Mouse (Mus musculus) forebrain, postnatal 0 days (tissue): Measurements from ENCODE around the gene Try4. TPM values are rescaled to one million over a fixed set of nuclear protein-coding genes. Genes with fewer than 3 reads are reported as not detected.

Source experiments
- ATAC-seq: fragments of 200-750 bp; cut with Nextera tagmentation; 2 replicates; pipeline ENCODE4 v1.8.0; 2017; ENCODE audit warnings: mild to moderate bottlenecking, moderate library complexity
- DNase-seq: peaks from one replicate; pipeline ENCODE4 v3.0.0-alpha.2; 2015
- H3K27ac ChIP-seq: fragments of 300-500 bp; sonication (generic); 2 replicates; pipeline ENCODE4 v1.5.1; 2014; ENCODE audit warnings: low read depth, mild to moderate bottlenecking, antibody characterized with exemption, low read length, moderate library complexity, mixed read lengths
- H3K27me3 ChIP-seq: fragments of 300-500 bp; sonication (generic); 2 replicates; pipeline ENCODE4 v1.6.1; 2014; ENCODE audit warnings: mild to moderate bottlenecking, low read length, mixed read lengths; ENCODE audit not compliant: insufficient read depth
- H3K36me3 ChIP-seq: fragments of 300-500 bp; sonication (generic); 2 replicates; pipeline ENCODE4 v1.6.1; 2014; ENCODE audit warnings: mild to moderate bottlenecking, moderate library complexity; ENCODE audit not compliant: insufficient read depth
- H3K4me1 ChIP-seq: fragments of 300-500 bp; sonication (generic); 2 replicates; pipeline ENCODE4 v1.6.1; 2014; ENCODE audit warnings: antibody characterized with exemption; ENCODE audit not compliant: insufficient read depth
- H3K4me2 ChIP-seq: fragments of 300-500 bp; sonication (generic); 2 replicates; pipeline ENCODE4 v1.6.1; 2014; ENCODE audit warnings: low read depth, mild to moderate bottlenecking, moderate library complexity
- H3K4me3 ChIP-seq: fragments of 300-500 bp; sonication (generic); 2 replicates; pipeline ENCODE4 v1.5.1; 2014; ENCODE audit warnings: low read depth, low read length, mixed read lengths
- H3K9ac ChIP-seq: fragments of 300-500 bp; sonication (generic); 2 replicates; pipeline ENCODE4 v1.6.1; 2014; ENCODE audit warnings: mild to moderate bottlenecking
- H3K9me3 ChIP-seq: fragments of 300-500 bp; sonication (generic); 2 replicates; pipeline ENCODE4 v1.6.1; 2016; ENCODE audit warnings: low read length
- CTCF ChIP-seq: sonication (generic); IDR thresholded peaks from 2 replicates; pipeline ENCODE4 v1.5.1; 2016; ENCODE audit warnings: antibody characterized with exemption, control low read depth, low read depth
- WGBS: fragments of 180-500 bp; shearing (Covaris S2); extraction: QIAGEN DNeasy Blood & Tissue Kit; methylation state at CpG from one replicate; pipeline ENCODE4 v1.1.7; 2014; 5-methylcytosine and 5-hydroxymethylcytosine counted together
- polyA plus RNA-seq: library from polyadenylated mRNA; unstranded; fragments of >200 nt; fragmentation: Nextera tagmentation; extraction: Ambion mirVana; gene quantifications from 2 replicates; pipeline ENCODE4 v1.2.1, GENCODE M21; 2015
- total RNA-seq: library from RNA; depleted of rRNA; stranded (reverse); fragments of >200 nt; gene quantifications from 2 replicates; pipeline ENCODE4 v1.2.3, GENCODE M21; 2014; rRNA removed

Gene Try4
- total and polyA plus RNA-seq, 2 experiments from 2014 or later = not detected

- Histone ChIP-seq H3K9ac (no peak within 1 kb of the TSS), H3K27ac (no peak within 1 kb of the TSS), H3K27me3 (no peaks in the 10 kb centered on the region), H3K4me2 (no peak within 1 kb of the TSS), H3K4me3 (no peak within 1 kb of the TSS), H3K9me3 (no peaks in the 10 kb centered on the region), H3K36me3 (no peaks in the 10 kb centered on the region), H3K4me1 (no peaks in the 10 kb centered on the region)
- ATAC-seq (no peak), DNase-seq (no peak)
- WGBS = 84% methylated on average over 2 of the region's 2 CpGs
- no peak for TF ChIP-seq CTCF
Measured at GRCm38 (mm10) chr6:41353932-41354331, 51.9 kb downstream of the Try4 start, which contains the start of gene Try10. Try10 (plus strand) TSS chr6:41354105.

Other genes starting within 250 kb of the Try4 start
- gene Try5, start 14.6 kb downstream of the Try4 start, total RNA-seq = 1.7 TPM in 1 of 2 replicates, not detected in the other
- 0.53 and 0.55 TPM in 2 replicates for gene Try5, start 14.6 kb downstream of the Try4 start, polyA plus RNA-seq
- gene Try10, start 51.8 kb downstream of the Try4 start, total RNA-seq = not detected in 2 replicates
- not detected in 2 replicates for gene Try10, start 51.8 kb downstream of the Try4 start, polyA plus RNA-seq
- gene Prss3, start 75.4 kb downstream of the Try4 start, total RNA-seq = not detected in 2 replicates
- not detected in 2 replicates for gene Prss3, start 75.4 kb downstream of the Try4 start, polyA plus RNA-seq
- gene Gm5771, start 90.1 kb downstream of the Try4 start, total RNA-seq = not detected in 2 replicates
- gene Gm5771, start 90.1 kb downstream of the Try4 start, polyA plus RNA-seq = not detected in 2 replicates
- not detected in 2 replicates for gene Gm10334, start 143.9 kb downstream of the Try4 start, total RNA-seq
- gene Gm10334, start 143.9 kb downstream of the Try4 start, polyA plus RNA-seq = not detected in 2 replicates
- not detected in 2 replicates for gene Prss1, start 156.7 kb downstream of the Try4 start, total RNA-seq
- not detected in 2 replicates for gene Prss1, start 156.7 kb downstream of the Try4 start, polyA plus RNA-seq
- gene Prss2, start 219.5 kb downstream of the Try4 start, total RNA-seq = not detected in 2 replicates
- gene Prss2, start 219.5 kb downstream of the Try4 start, polyA plus RNA-seq = not detected in 2 replicates